Mouse (Mus musculus) adrenal gland, adult 10 weeks (tissue): ENCODE measurements around the gene Bhlhe40. TPM values are rescaled to one million over a fixed set of nuclear protein-coding genes. Genes with fewer than 3 reads are reported as not detected.

ENCODE experiments used
- polyA plus RNA-seq: library from polyadenylated mRNA; stranded (reverse); fragments of 350-450 nt; fragmentation: Illumina TruSeq; extraction: RNeasy Lipid Tissue Mini Kit (QIAGEN cat#74804); gene quantifications from one replicate; pipeline ENCODE4 v1.2.3, GENCODE M21; 2014; ENCODE audit warnings: low read depth, low replicate concordance

Bhlhe40 gene
- polyA plus RNA-seq = 27.9 TPM

DNA sequence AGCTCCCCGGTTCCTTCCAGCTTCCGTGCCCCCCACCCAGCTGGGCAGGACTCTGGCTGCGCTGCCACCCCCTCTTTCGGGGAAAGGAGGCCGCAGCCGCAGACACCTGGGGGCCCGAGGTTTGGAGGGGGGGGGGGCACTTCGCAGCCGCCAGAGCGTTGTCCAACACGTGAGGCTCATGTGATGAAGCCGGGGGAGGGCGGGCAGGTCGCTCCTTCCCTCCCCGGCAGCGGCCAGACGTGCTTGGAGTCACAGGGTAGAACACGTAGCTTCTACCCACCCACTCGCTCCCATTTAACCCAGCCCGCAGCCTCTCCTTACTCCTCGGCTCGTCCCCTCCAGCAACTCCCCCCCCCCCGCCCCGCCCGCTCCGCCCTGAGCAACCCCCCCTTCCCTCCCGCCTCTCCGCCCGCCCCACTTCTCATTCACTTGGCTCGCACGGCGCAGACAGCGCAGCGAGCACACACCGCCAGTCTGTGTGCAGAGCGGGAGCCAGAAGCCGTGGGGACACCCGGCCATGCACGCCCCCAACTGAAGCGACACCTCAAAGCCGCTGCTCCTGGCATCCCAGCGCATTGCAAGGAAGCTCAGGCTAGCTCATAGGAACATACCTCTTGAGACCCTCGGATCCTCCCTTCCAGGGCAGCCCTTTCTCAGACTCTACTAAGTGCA lies at the start of gene Bhlhe40:
TSS of gene Bhlhe40 (plus strand) at position 424 of the 672 bp plus-strand sequence.

Other genes starting within 250 kb of the Bhlhe40 start
- 355 TPM for gene Arl8b, start 122.5 kb downstream of the Bhlhe40 start, polyA plus RNA-seq
- gene Edem1, start 168.0 kb downstream of the Bhlhe40 start, polyA plus RNA-seq = 120 TPM